Mouse (Mus musculus) neural tube, embryonic 12.5 days (tissue): ENCODE measurements around the gene Irx1. TPM values are rescaled to one million over a fixed set of nuclear protein-coding genes. Genes with fewer than 3 reads are reported as not detected.

Experiments used
- ATAC-seq: fragments of 200-750 bp; cut with Nextera tagmentation; 2 replicates; pipeline ENCODE4 v1.8.0; 2017; ENCODE audit warnings: low read depth, mild to moderate bottlenecking, moderate TSS enrichment, moderate library complexity; ENCODE audit not compliant: low FRiP score
- H3K27ac ChIP-seq: fragments of 300-500 bp; sonication (generic); 2 replicates; pipeline ENCODE4 v1.5.1; 2016
- H3K27me3 ChIP-seq: fragments of 300-500 bp; sonication (generic); replicated peaks from 2 replicates; pipeline ENCODE4 v1.6.1; 2016; ENCODE audit warnings: mild to moderate bottlenecking
- H3K36me3 ChIP-seq: fragments of 300-500 bp; sonication (generic); 2 replicates; pipeline ENCODE4 v1.6.1; 2016; ENCODE audit warnings: mild to moderate bottlenecking
- H3K4me1 ChIP-seq: fragments of 300-500 bp; sonication (generic); 2 replicates; pipeline ENCODE4 v1.6.1; 2016
- H3K4me2 ChIP-seq: fragments of 300-500 bp; sonication (generic); replicated peaks from 2 replicates; pipeline ENCODE4 v1.6.1; 2016; ENCODE audit warnings: mild to moderate bottlenecking
- H3K4me3 ChIP-seq: fragments of 300-500 bp; sonication (generic); 2 replicates; pipeline ENCODE4 v1.5.1; 2016
- H3K9ac ChIP-seq: fragments of 300-500 bp; sonication (generic); 2 replicates; pipeline ENCODE4 v1.6.1; 2016; ENCODE audit warnings: mild to moderate bottlenecking
- H3K9me3 ChIP-seq: fragments of 300-500 bp; sonication (generic); 2 replicates; pipeline ENCODE4 v1.6.1; 2016; ENCODE audit warnings: mild to moderate bottlenecking
- WGBS: fragments of 180-500 bp; shearing (Covaris S2); methylation state at CpG from one replicate; pipeline ENCODE4 v1.1.7; 2016; 5-methylcytosine and 5-hydroxymethylcytosine counted together
- polyA plus RNA-seq: library from polyadenylated mRNA; unstranded; fragments of >200 nt; fragmentation: Nextera tagmentation; extraction: Ambion mirVana; gene quantifications from 2 replicates; pipeline ENCODE4 v1.2.1, GENCODE M21; 2016

The Irx1 gene
- polyA plus RNA-seq, 1 experiment from 2014 or later: 5.0 TPM

- H3K36me3 ChIP-seq: no peaks in the 10 kb centered on the region
- ATAC-seq: no peak
- H3K4me1 ChIP-seq: peaks cover 42% of the 10 kb centered on the region
- H3K9me3 ChIP-seq: no peaks in the 10 kb centered on the region
- H3K4me3 ChIP-seq: peak overlapping the region; percentile 34
- WGBS: 3% methylated on average over 9 of the region's 9 CpGs
- H3K27ac ChIP-seq: no peak overlapping the region
- peak overlapping the region; percentile 76 for H3K4me2 ChIP-seq
- peaks cover 76% of the 10 kb centered on the region for H3K27me3 ChIP-seq
- peak overlapping the region; percentile 52 for H3K9ac ChIP-seq
Measured at GRCm38 (mm10) chr13:71960277-71960672, 3.2 kb downstream of the Irx1 start.

- Histone ChIP-seq H3K4me3 (peak overlapping the region; percentile 34), H3K36me3 (no peaks in the 10 kb centered on the region), H3K9ac (peak overlapping the region; percentile 52), H3K27ac (no peak overlapping the region), H3K9me3 (no peaks in the 10 kb centered on the region), H3K4me1 (peaks cover 42% of the 10 kb centered on the region), H3K27me3 (peaks cover 76% of the 10 kb centered on the region), H3K4me2 (peak overlapping the region; percentile 76)
- WGBS: 3% methylated on average over 76 of the region's 76 CpGs
- ATAC-seq: peak; percentile 20; the same call in 1 of the 2 replicates
Measured at GRCm38 (mm10) chr13:71959361-71960276, 3.9 kb downstream of the Irx1 start.

GRCm38 (mm10) chr13:71958651-71959050, 4.9 kb downstream of the Irx1 start:
- no peak for ATAC-seq
- peaks cover 76% of the 10 kb centered on the region for H3K27me3 ChIP-seq
- peak overlapping the region; percentile 52; the same call in 1 of the 2 replicates for H3K9ac ChIP-seq
- peaks cover 48% of the 10 kb centered on the region for H3K4me1 ChIP-seq
- H3K4me2 ChIP-seq: peak overlapping the region; percentile 76
- peak overlapping the region; percentile 34 for H3K4me3 ChIP-seq
- no peak overlapping the region for H3K27ac ChIP-seq
- H3K36me3 ChIP-seq: no peaks in the 10 kb centered on the region
- H3K9me3 ChIP-seq: no peaks in the 10 kb centered on the region
- 5% methylated on average over 16 of the region's 16 CpGs for WGBS

GRCm38 (mm10) chr13:71957811-71958351, 5.6 kb downstream of the Irx1 start:
- Histone ChIP-seq H3K27ac (no peak overlapping the region), H3K9ac (no peak overlapping the region), H3K4me2 (peak overlapping the region; percentile 76), H3K9me3 (no peaks in the 10 kb centered on the region), H3K4me3 (peak overlapping the region; percentile 1; the same call in 1 of the 2 replicates), H3K36me3 (no peaks in the 10 kb centered on the region), H3K4me1 (peaks cover 49% of the 10 kb centered on the region), H3K27me3 (peaks cover 73% of the 10 kb centered on the region)
- 5% methylated on average over 21 of the region's 21 CpGs for WGBS
- no peak for ATAC-seq

- Histone ChIP-seq H3K9ac (no peak overlapping the region), H3K27me3 (peaks cover 67% of the 10 kb centered on the region), H3K36me3 (no peaks in the 10 kb centered on the region), H3K4me2 (peak overlapping the region; percentile 76), H3K9me3 (no peaks in the 10 kb centered on the region), H3K4me3 (peak overlapping the region; percentile 9), H3K27ac (no peak overlapping the region), H3K4me1 (peaks cover 53% of the 10 kb centered on the region)
- 7% methylated on average over 18 of the region's 18 CpGs for WGBS
- ATAC-seq: no peak
Measured at GRCm38 (mm10) chr13:71957147-71957546, 6.4 kb downstream of the Irx1 start.

- H3K36me3 ChIP-seq: no peaks in the 10 kb centered on the region
- no peaks in the 10 kb centered on the region for H3K9me3 ChIP-seq
- H3K4me1 ChIP-seq: peaks cover 60% of the 10 kb centered on the region
- 6% methylated on average over 9 of the region's 9 CpGs for WGBS
- no peak overlapping the region for H3K9ac ChIP-seq
- H3K27me3 ChIP-seq: peaks cover 67% of the 10 kb centered on the region
- no peak overlapping the region for H3K4me3 ChIP-seq
- H3K27ac ChIP-seq: no peak overlapping the region
- H3K4me2 ChIP-seq: peak overlapping the region; percentile 76
- ATAC-seq: no peak
Measured at GRCm38 (mm10) chr13:71956481-71956880, 7.0 kb downstream of the Irx1 start.

GRCm38 (mm10) chr13:71951966-71952365, 11.6 kb downstream of the Irx1 start:
- H3K4me1 ChIP-seq: peaks cover 34% of the 10 kb centered on the region
- H3K4me2 ChIP-seq: 0 out of 2 replicates have a peak overlapping the region, but pooled peaks have one; percentile 0
- no peak for ATAC-seq
- peaks cover 39% of the 10 kb centered on the region for H3K27me3 ChIP-seq
- no peak overlapping the region for H3K27ac ChIP-seq
- H3K9ac ChIP-seq: no peak overlapping the region
- WGBS: 46% methylated on average over 11 of the region's 11 CpGs
- no peak overlapping the region for H3K4me3 ChIP-seq
- no peaks in the 10 kb centered on the region for H3K36me3 ChIP-seq
- H3K9me3 ChIP-seq: no peaks in the 10 kb centered on the region

- no peaks in the 10 kb centered on the region for H3K36me3 ChIP-seq
- ATAC-seq: no peak
- peaks cover 29% of the 10 kb centered on the region for H3K4me1 ChIP-seq
- H3K27ac ChIP-seq: no peak overlapping the region
- H3K9ac ChIP-seq: no peak overlapping the region
- no peak overlapping the region for H3K4me2 ChIP-seq
- H3K27me3 ChIP-seq: peaks cover 18% of the 10 kb centered on the region
- 88% methylated on average over 5 of the region's 5 CpGs for WGBS
- no peak overlapping the region for H3K4me3 ChIP-seq
- H3K9me3 ChIP-seq: no peaks in the 10 kb centered on the region
Measured at GRCm38 (mm10) chr13:71949859-71950258, 13.7 kb downstream of the Irx1 start.

GRCm38 (mm10) chr13:71910361-71910760, 53.2 kb downstream of the Irx1 start:
- no peak overlapping the region for H3K4me3 ChIP-seq
- H3K4me1 ChIP-seq: no peaks in the 10 kb centered on the region; the same call in 1 of the 2 replicates
- no peak overlapping the region for H3K4me2 ChIP-seq
- no peak overlapping the region for H3K27ac ChIP-seq
- H3K27me3 ChIP-seq: no peaks in the 10 kb centered on the region
- WGBS: 79% methylated on average over 3 of the region's 3 CpGs
- no peak overlapping the region for H3K9ac ChIP-seq
- no peaks in the 10 kb centered on the region for H3K36me3 ChIP-seq
- no peaks in the 10 kb centered on the region for H3K9me3 ChIP-seq
- ATAC-seq: no peak
